Mouse (Mus musculus) megakaryocyte, embryonic 14.5 days (primary cell): Measurements from ENCODE around the gene Vipas39. TPM values are rescaled to one million over a fixed set of nuclear protein-coding genes. Genes with fewer than 3 reads are reported as not detected.
A peak's percentile ranks its signal among the peaks of the same experiment; 100 is the strongest.
"Not testable (repeated sequence)": the region's sequence is repeated elsewhere in the genome, so short reads cannot be mapped to it uniquely, and the experiment has no call there.

Experiments
- H3K27me3 ChIP-seq: replicated peaks from 2 replicates; pipeline ENCODE3; 2012; ENCODE audit warnings: inconsistent platforms
- H3K36me3 ChIP-seq: replicated peaks from 2 replicates; pipeline ENCODE3; 2012; ENCODE audit warnings: low read length, inconsistent platforms, mixed read lengths
- H3K4me1 ChIP-seq: 2 replicates; pipeline ENCODE4 v1.6.1; 2012; ENCODE audit warnings: inconsistent platforms
- H3K4me3 ChIP-seq: replicated peaks from 2 replicates; pipeline ENCODE3; 2012; ENCODE audit warnings: moderate library complexity, mild to moderate bottlenecking, inconsistent platforms
- H3K9me3 ChIP-seq: 2 replicates; pipeline ENCODE4 v1.6.1; 2012; ENCODE audit warnings: inconsistent platforms
- FLI1 ChIP-seq: IDR thresholded peaks from 2 replicates; pipeline ENCODE4 v1.6.1; 2012; ENCODE audit warnings: low read length, inconsistent platforms, mixed read lengths
- GATA1 ChIP-seq: IDR thresholded peaks from 3 replicates; pipeline ENCODE4 v1.6.1; 2012; ENCODE audit warnings: mixed read lengths, low read length, inconsistent platforms, borderline replicate concordance
- polyA plus RNA-seq: library from polyadenylated mRNA; stranded (reverse); fragments of >175 nt; gene quantifications from 2 replicates; pipeline ENCODE4 v1.2.3, GENCODE M21; 2012; ENCODE audit warnings: low replicate concordance; ENCODE audit not compliant: insufficient read depth

Gene Vipas39
- polyA plus RNA-seq, 1 experiment, result 2.2 TPM

- H3K27me3 ChIP-seq, result peaks cover 38% of the 10 kb centered on the region
- TF ChIP-seq FLI1 (no peak), GATA1 (no peak)
- H3K4me1 ChIP-seq, result peaks cover 18% of the 10 kb centered on the region
- peaks cover 5% of the 10 kb centered on the region for H3K36me3 ChIP-seq
- H3K4me3 ChIP-seq, result no peak overlapping the region
- peaks cover 16% of the 10 kb centered on the region for H3K9me3 ChIP-seq
Measured at GRCm38 (mm10) chr12:87289100-87289499, 23.0 kb upstream of the Vipas39 start.

GRCm38 (mm10) chr12:87284726-87285125 is 18.7 kb upstream of the Vipas39 start:
- TF ChIP-seq FLI1, result no peak
- TF ChIP-seq GATA1, result no peak
- H3K4me1 ChIP-seq, result peaks cover 55% of the 10 kb centered on the region
- peaks cover 13% of the 10 kb centered on the region for H3K36me3 ChIP-seq
- H3K4me3 ChIP-seq, result no peak overlapping the region
- H3K27me3 ChIP-seq, result peaks cover 25% of the 10 kb centered on the region
- peaks cover 11% of the 10 kb centered on the region for H3K9me3 ChIP-seq

- TF ChIP-seq FLI1 (no peak), GATA1 (no peak)
- Histone ChIP-seq H3K4me3 (no peak overlapping the region), H3K36me3 (peaks cover 14% of the 10 kb centered on the region), H3K4me1 (peaks cover 60% of the 10 kb centered on the region), H3K27me3 (peaks cover 23% of the 10 kb centered on the region), H3K9me3 (peaks cover 11% of the 10 kb centered on the region)
Measured at GRCm38 (mm10) chr12:87284268-87284667, 18.2 kb upstream of the Vipas39 start.

GRCm38 (mm10) chr12:87283706-87284105 is 17.6 kb upstream of the Vipas39 start:
- no peak overlapping the region for H3K4me3 ChIP-seq
- peaks cover 11% of the 10 kb centered on the region for H3K9me3 ChIP-seq
- peaks cover 66% of the 10 kb centered on the region for H3K4me1 ChIP-seq
- TF ChIP-seq GATA1, result no peak
- TF ChIP-seq FLI1, result no peak
- peaks cover 14% of the 10 kb centered on the region for H3K36me3 ChIP-seq
- peaks cover 20% of the 10 kb centered on the region for H3K27me3 ChIP-seq

GRCm38 (mm10) chr12:87282743-87283142 is 16.7 kb upstream of the Vipas39 start:
- TF ChIP-seq GATA1 (no peak), FLI1 (no peak)
- H3K36me3 ChIP-seq, result peaks cover 9% of the 10 kb centered on the region
- peak overlapping the region; percentile 28 for H3K4me3 ChIP-seq
- peaks cover 75% of the 10 kb centered on the region for H3K4me1 ChIP-seq
- peaks cover 3% of the 10 kb centered on the region for H3K9me3 ChIP-seq
- peaks cover 20% of the 10 kb centered on the region for H3K27me3 ChIP-seq

- Histone ChIP-seq H3K4me1 (peaks cover 84% of the 10 kb centered on the region), H3K9me3 (no peaks in the 10 kb centered on the region; the same call in 1 of the 2 replicates), H3K4me3 (no peak overlapping the region), H3K27me3 (peaks cover 17% of the 10 kb centered on the region), H3K36me3 (peaks cover 15% of the 10 kb centered on the region)
- TF ChIP-seq GATA1 (peak; percentile 69; the same call in 1 of the 3 replicates), FLI1 (peak; percentile 53; the same call in 1 of the 2 replicates)
Measured at GRCm38 (mm10) chr12:87281766-87282165, 15.7 kb upstream of the Vipas39 start.

GRCm38 (mm10) chr12:87279879-87280278 is 13.8 kb upstream of the Vipas39 start:
- TF ChIP-seq GATA1 (no peak), FLI1 (no peak)
- Histone ChIP-seq H3K27me3 (peaks cover 4% of the 10 kb centered on the region), H3K4me1 (peaks cover 96% of the 10 kb centered on the region), H3K9me3 (no peaks in the 10 kb centered on the region; the same call in 1 of the 2 replicates), H3K4me3 (peak overlapping the region; percentile 54), H3K36me3 (peaks cover 34% of the 10 kb centered on the region)

- Histone ChIP-seq H3K27me3 (peaks cover 2% of the 10 kb centered on the region), H3K4me3 (no peak overlapping the region), H3K36me3 (peaks cover 40% of the 10 kb centered on the region), H3K9me3 (no peaks in the 10 kb centered on the region; the same call in 1 of the 2 replicates), H3K4me1 (peaks cover 96% of the 10 kb centered on the region)
- no peak for TF ChIP-seq FLI1
- TF ChIP-seq GATA1, result no peak
Measured at GRCm38 (mm10) chr12:87279350-87279749, 13.3 kb upstream of the Vipas39 start.

GRCm38 (mm10) chr12:87278118-87278730 is 12.2 kb upstream of the Vipas39 start:
- TF ChIP-seq FLI1 (no peak), GATA1 (no peak)
- peaks cover 2% of the 10 kb centered on the region for H3K27me3 ChIP-seq
- peak overlapping the region; percentile 79 for H3K4me3 ChIP-seq
- peaks cover 50% of the 10 kb centered on the region for H3K36me3 ChIP-seq
- H3K9me3 ChIP-seq, result no peaks in the 10 kb centered on the region; the same call in 1 of the 2 replicates
- peaks cover 93% of the 10 kb centered on the region for H3K4me1 ChIP-seq

GRCm38 (mm10) chr12:87277251-87277650 is 11.2 kb upstream of the Vipas39 start:
- H3K27me3 ChIP-seq, H3K4me3 ChIP-seq, H3K9me3 ChIP-seq: not testable (repeated sequence)
- H3K4me1 ChIP-seq, result peaks cover 86% of the 10 kb centered on the region
- H3K36me3 ChIP-seq, result peaks cover 57% of the 10 kb centered on the region
